Mouse (Mus musculus): ENCODE data around the gene Kcnh7. TPM values are rescaled to one million over a fixed set of nuclear protein-coding genes. Genes with fewer than 3 reads are reported as not detected.

Gene Kcnh7
- polyA plus RNA-seq, 1 experiment from 2014 or later, result 2.4 TPM

DNA sequence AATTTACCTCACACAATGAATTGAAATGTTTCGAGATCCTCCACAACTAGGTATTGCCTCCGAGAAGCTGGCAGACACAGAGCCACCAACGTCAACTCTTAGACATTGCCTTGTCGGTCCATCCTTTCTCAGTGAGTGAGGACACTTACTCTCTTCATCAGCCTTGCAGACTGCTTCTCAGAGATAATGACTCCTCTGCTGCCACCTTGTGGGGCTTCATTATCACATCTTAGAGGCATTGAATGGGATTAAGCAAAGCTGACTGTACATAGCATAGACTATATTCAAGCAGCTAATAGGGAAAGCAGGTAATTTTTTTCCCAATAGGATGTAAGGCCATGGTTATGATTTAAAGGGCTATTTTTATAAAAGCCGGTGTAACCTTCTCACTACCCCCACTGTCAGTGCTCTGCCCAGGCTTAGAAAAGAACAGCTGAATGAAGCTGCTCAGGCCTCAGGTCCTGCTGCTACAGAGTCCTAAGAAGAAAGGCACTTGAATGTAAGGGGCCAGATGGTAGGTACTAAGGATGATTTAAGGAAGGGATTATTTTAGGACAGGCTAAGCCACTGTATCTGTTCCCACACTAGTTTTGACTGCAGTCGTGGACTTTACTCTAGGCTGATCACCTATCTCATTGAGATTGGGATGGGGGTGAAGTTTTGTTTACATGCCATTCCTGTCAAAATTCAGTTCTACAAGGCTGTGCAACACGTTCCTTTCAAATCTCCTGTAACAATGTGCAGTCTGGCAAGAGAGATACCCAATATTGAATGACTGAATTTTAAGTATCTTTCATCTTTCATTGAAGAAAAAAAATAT lies 529.4 kb downstream of the Kcnh7 start:
- WGBS, result 48% methylated on average over 7 of the region's 7 CpGs
- no peaks in the 10 kb centered on the region for H3K9me3 ChIP-seq
- no peak overlapping the region for H3K4me2 ChIP-seq
- no peaks in the 10 kb centered on the region for H3K36me3 ChIP-seq
- no peak overlapping the region for H3K27ac ChIP-seq
- H3K27me3 ChIP-seq, result no peaks in the 10 kb centered on the region
- ATAC-seq (ENCODE audit: insufficient number of reproducible peaks, low FRiP score, low TSS enrichment, low read depth), result no peak
- no peak overlapping the region for H3K4me3 ChIP-seq
- H3K4me1 ChIP-seq, result no peaks in the 10 kb centered on the region
- no peak overlapping the region for H3K9ac ChIP-seq

DNA sequence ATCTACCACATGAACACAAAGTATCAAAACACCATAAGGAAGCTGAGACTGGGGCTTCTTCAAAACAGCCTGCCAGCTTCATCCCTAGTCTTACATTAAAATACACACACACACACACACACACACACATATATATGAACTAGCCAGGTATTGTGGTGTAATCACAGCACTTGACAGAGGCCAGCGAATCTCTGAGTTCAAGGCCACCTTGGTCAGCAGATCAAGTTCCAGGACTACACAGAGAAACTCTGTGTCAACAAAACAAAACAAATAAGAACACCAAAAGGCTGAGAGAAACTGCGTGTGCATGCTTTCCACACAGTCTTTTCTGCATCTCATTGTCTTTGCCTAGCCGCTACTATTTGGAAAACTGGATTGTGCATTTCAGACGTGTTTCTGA lies 531.6 kb downstream of the Kcnh7 start:
- Histone ChIP-seq H3K36me3 (no peaks in the 10 kb centered on the region), H3K9me3 (no peaks in the 10 kb centered on the region), H3K27me3 (no peaks in the 10 kb centered on the region), H3K9ac (no peak overlapping the region), H3K4me2 (no peak overlapping the region), H3K4me1 (no peaks in the 10 kb centered on the region), H3K4me3 (no peak overlapping the region), H3K27ac (no peak overlapping the region)
- ATAC-seq (ENCODE audit: insufficient number of reproducible peaks, low FRiP score, low TSS enrichment, low read depth), result no peak
- 84% methylated on average over 4 of the region's 4 CpGs for WGBS

DNA sequence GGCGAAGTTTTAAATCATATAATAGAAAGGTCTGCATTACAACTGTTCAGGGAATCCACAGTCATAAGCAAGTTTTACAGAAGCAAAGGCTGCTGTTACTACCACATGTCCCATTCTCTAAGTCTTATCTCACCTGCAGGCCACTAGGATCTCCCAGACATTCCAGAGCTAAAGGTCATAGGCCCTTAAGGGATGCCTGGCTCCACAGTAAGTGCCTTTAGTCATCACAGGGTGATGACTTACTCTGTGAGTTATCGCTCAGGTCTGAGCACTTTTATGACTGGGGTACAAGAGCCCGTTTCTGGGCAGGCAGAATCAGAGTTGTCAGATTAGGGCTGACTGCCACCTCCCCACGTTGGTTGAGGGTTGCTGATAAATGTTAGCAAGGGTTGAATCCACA lies 532.2 kb downstream of the Kcnh7 start:
- Histone ChIP-seq H3K4me3 (no peak overlapping the region), H3K9ac (no peak overlapping the region), H3K36me3 (no peaks in the 10 kb centered on the region), H3K9me3 (no peaks in the 10 kb centered on the region), H3K4me2 (no peak overlapping the region), H3K4me1 (no peaks in the 10 kb centered on the region), H3K27me3 (no peaks in the 10 kb centered on the region), H3K27ac (no peak overlapping the region)
- ATAC-seq (ENCODE audit: insufficient number of reproducible peaks, low FRiP score, low TSS enrichment, low read depth), result no peak
- 60% methylated on average over 4 of the region's 4 CpGs for WGBS

DNA sequence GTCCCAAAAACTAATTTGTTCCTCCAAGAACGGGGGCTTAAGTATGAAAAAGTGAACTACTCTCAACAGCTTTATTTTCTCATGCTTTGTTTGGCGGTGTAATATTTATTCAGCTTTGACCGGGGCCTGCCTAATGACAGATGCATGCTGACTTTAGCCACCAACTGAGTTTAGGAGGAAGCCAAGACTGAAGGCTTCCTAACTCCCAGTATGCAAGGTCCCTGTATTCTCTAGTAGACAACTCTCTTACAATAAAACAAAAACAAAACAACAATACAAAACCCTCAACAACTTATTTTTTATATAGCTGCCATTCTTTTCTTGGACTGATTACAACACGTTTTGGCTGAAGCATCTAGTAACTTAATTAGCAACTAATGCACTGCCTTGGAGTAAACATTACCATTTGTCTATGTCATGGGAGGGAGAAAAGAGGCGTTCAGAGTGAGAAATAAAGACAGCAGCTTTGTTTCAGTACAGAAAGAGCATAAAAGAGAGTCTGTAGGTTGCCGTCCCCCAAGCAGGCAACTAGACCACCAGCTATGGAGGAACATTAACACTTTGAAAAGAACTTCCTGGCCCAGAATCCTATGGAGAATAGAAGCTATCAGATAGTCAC lies 537.3 kb downstream of the Kcnh7 start:
- Histone ChIP-seq H3K9me3 (no peaks in the 10 kb centered on the region), H3K27ac (no peak overlapping the region), H3K27me3 (no peaks in the 10 kb centered on the region), H3K4me3 (peak overlapping the region; percentile 59), H3K9ac (no peak overlapping the region), H3K36me3 (no peaks in the 10 kb centered on the region), H3K4me1 (peaks cover 7% of the 10 kb centered on the region), H3K4me2 (peak overlapping the region; percentile 67)
- 31% methylated on average over 6 of the region's 6 CpGs for WGBS
- no peak for ATAC-seq (ENCODE audit: insufficient number of reproducible peaks, low FRiP score, low TSS enrichment, low read depth)

DNA sequence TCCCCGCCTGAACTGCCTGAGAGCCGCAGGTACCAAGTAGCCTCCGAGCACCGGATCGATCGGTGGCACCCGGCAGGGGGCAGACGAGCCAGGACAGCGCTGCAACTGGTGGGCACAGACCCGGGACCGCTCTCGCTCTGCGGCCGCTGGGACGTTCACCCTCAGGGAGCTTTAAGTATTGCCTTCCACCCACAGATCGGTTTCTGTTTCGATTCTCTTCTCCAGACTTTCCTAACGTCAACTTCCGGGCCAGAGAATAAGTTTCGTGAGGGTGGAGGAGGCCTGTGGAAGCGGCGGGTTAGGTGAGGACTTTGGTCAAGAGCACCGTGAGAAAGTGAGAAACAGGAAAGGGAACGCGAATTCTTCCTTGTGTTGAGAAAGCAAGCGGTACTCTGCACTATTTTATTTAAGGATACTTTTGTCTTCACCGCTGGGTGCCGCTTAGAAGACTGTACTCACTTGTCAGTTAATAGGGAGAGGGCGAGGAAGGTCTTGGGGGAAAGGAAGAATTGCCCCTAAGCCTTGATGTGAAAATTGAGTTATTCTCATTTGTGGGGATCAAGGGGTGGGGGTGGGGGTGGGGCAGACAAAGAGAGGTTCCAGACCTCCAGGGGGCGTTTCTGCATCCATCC lies 538.0 kb downstream of the Kcnh7 start, which contains the start of gene Ifih1:
Ifih1 (minus strand) TSS at position 242 of the 632 bp plus-strand sequence.
- under 1% methylated on average over 30 of the region's 30 CpGs for WGBS
- peak within 1 kb of the TSS; percentile 59 for H3K4me3 ChIP-seq
- no peak within 1 kb of the TSS for H3K27ac ChIP-seq
- 0 out of 2 replicates have a peak, but pooled peaks have one; percentile 35 for ATAC-seq (ENCODE audit: insufficient number of reproducible peaks, low FRiP score, low TSS enrichment, low read depth)
- no peaks in the 10 kb centered on the region for H3K9me3 ChIP-seq
- H3K27me3 ChIP-seq, result no peaks in the 10 kb centered on the region
- peaks cover 7% of the 10 kb centered on the region for H3K4me1 ChIP-seq
- no peaks in the 10 kb centered on the region for H3K36me3 ChIP-seq
- H3K4me2 ChIP-seq, result peak within 1 kb of the TSS; percentile 67
- H3K9ac ChIP-seq, result peak within 1 kb of the TSS; percentile 48; the same call in 1 of the 2 replicates

DNA sequence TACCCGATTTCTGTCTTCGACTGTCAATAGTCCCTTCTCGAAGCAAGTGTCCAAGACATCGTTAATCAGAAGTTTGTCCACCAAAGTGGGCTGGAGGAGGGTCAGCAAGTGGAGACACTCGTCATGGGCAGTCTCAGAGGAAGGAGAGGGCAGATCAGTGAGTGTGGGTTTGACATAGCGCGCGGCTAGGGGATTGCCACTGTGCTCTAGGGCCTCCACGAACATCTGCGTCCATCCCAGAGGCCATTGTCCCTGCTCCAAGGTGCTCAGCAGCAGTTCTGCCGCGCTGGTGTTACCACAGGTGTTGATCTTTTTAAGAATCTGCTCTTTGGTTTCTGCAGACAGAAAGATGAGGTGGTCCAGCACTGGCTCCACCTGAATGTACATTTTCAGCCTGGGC lies 538.6 kb downstream of the Kcnh7 start:
- no peaks in the 10 kb centered on the region for H3K27me3 ChIP-seq
- H3K27ac ChIP-seq, result no peak overlapping the region
- WGBS, result 39% methylated on average over 12 of the region's 12 CpGs
- H3K4me1 ChIP-seq, result peaks cover 7% of the 10 kb centered on the region
- ATAC-seq (ENCODE audit: insufficient number of reproducible peaks, low FRiP score, low TSS enrichment, low read depth), result no peak
- no peaks in the 10 kb centered on the region for H3K9me3 ChIP-seq
- H3K4me2 ChIP-seq, result peak overlapping the region; percentile 67
- no peak overlapping the region for H3K9ac ChIP-seq
- H3K4me3 ChIP-seq, result peak overlapping the region; percentile 59
- no peaks in the 10 kb centered on the region for H3K36me3 ChIP-seq

DNA sequence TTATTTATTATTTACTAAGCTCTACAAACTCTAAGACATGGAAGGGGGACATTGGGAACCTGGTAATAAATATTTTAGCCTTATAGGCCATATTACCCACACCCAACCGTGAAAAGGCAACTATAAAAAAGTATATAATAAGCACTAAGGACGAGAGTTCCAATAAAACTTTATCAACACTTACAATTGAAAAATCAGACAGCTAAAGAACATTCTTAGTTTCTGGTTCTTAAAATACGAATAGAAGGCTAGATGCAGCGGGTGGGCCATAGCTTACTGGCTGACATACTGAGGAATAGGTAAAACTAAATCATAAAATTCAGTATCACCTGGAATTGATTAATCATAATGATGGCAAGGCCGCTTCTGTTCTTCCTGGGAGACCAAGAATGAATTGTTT lies 539.2 kb downstream of the Kcnh7 start:
- no peak for ATAC-seq (ENCODE audit: insufficient number of reproducible peaks, low FRiP score, low TSS enrichment, low read depth)
- 69% methylated on average over 5 of the region's 5 CpGs for WGBS

More for the DNA sequence above, 539.2 kb downstream of the Kcnh7 start:
- Histone ChIP-seq H3K4me2 (no peak overlapping the region), H3K27me3 (no peaks in the 10 kb centered on the region), H3K4me3 (no peak overlapping the region), H3K4me1 (peaks cover 7% of the 10 kb centered on the region), H3K36me3 (no peaks in the 10 kb centered on the region), H3K27ac (no peak overlapping the region), H3K9ac (no peak overlapping the region), H3K9me3 (no peaks in the 10 kb centered on the region)
